Mouse (Mus musculus) limb, embryonic 15.5 days (tissue): Measurements from ENCODE around the gene Abca16. TPM values are rescaled to one million over a fixed set of nuclear protein-coding genes. Genes with fewer than 3 reads are reported as not detected.

Source experiments
- polyA plus RNA-seq: library from polyadenylated mRNA; unstranded; fragments of >200 nt; fragmentation: Nextera tagmentation; extraction: Ambion mirVana; gene quantifications from 2 replicates; pipeline ENCODE4 v1.2.1, GENCODE M21; 2015

The Abca16 gene
- polyA plus RNA-seq, 1 experiment from 2014 or later, result not detected

Other genes with a start within 250 kb of the Abca16 start
- not detected in 2 replicates for gene Anks4b, start 235.8 kb upstream of the Abca16 start, polyA plus RNA-seq
- gene Crym, start 207.5 kb upstream of the Abca16 start, polyA plus RNA-seq, result 8.2 and 14.2 TPM in 2 replicates
- gene Abca14, start 205.7 kb upstream of the Abca16 start, polyA plus RNA-seq, result not detected in 2 replicates
- not detected in 2 replicates for gene Abca15, start 81.0 kb upstream of the Abca16 start, polyA plus RNA-seq
- 171 and 182 TPM in 2 replicates for gene Uqcrc2, start 225.5 kb downstream of the Abca16 start, polyA plus RNA-seq